Mouse (Mus musculus): Measurements from ENCODE around the gene Gm10647.
"Not testable (repeated sequence)": the region's sequence is repeated elsewhere in the genome, so short reads cannot be mapped to it uniquely, and the experiment has no call there.

The Gm10647 gene

GRCm38 (mm10) chr9:66796739-66797138 is at the start of gene Gm10647:
Gene Gm10647 (plus strand): TSS chr9:66797039.
- DNase-seq (ENCODE audit: low read depth, low spot score) = no peak

DNA sequence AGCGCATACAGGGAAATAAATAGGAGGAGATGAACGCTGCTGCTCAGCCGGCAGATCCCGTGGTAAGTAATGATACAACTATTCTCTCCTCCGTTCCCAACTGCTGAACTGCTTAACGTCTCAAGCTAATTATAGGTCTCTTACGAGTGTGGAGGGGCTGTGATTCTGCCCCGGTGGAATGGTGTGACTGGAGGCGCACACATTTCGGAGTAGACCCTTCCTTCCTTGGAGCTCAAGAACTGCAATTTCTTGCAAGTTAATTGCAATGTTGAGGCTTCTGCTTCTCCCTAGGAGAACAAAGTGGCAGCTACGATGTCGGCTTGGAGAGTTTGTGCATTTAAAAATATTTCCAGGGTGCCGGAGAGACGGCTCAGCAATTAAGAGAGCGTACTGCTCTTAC is 48.4 kb upstream of the Gm10647 start:
- no peak for DNase-seq (ENCODE audit: low read depth, low spot score)

GRCm38 (mm10) chr9:66752849-66753248 is 44.0 kb upstream of the Gm10647 start:
- DNase-seq (ENCODE audit: low read depth, low spot score) = no peak

DNA sequence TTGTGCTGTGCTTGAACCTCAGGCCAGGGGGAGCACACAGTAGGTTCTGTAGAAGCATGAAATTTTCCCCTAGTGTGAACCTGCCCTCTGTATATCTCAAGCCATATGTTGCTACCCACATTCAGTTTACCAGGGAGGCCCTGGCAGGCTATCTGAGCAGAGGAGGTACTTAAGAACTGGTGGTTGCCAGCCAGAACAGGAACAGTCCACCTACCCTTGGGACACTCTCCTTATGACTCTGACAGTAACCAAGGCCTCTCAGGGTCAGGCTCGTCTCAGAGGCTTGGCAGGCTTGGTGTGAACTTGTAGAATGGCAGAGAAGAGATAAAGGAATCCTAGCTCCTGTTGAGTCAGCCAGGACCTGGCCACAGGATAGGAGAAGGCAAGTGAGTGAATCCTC is 35.8 kb upstream of the Gm10647 start:
- no peak for DNase-seq (ENCODE audit: low read depth, low spot score)

DNA sequence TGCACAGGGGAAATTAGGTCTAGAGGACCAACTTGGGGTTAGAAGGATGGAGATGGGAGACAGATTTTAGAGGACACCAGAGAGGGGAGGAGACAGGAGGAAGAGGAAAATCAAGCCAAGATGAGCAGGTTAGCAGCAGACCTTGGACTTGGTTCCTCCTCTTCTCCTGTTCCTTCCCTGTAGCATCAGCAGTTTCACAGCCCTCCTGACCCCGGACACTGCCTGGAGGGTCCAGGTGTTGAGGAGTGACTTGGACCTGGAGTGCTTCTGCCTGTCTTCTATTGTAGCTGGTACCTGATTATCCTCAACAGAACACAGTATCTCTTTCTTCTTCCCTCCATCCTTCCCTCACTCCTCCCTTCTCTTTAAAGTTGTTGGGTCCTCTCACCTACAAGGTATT is 28.1 kb upstream of the Gm10647 start:
- no peak for DNase-seq (ENCODE audit: low read depth, low spot score)

GRCm38 (mm10) chr9:66769275-66769674 is 27.6 kb upstream of the Gm10647 start:
- DNase-seq (ENCODE audit: low read depth, low spot score) = no peak

DNA sequence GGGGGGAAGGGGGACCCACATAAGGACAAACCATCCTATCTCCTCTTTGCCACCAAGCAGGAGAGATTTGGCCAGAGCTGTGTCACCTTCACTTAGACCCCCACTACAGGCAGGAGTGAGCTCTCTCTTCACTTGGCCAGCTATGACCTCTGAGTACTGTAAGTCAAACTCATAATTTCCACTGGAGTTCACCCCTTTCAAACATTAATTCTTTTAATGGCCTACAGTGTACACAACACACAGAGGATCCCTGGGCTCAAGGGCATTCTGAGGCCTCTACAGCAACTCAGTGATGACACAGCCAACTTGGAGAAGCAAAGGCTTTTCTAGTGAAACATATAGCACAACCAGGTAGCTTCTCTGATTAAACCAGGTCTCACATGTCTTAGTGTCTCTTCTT is 26.1 kb upstream of the Gm10647 start:
- DNase-seq (ENCODE audit: low read depth, low spot score) = no peak

DNA sequence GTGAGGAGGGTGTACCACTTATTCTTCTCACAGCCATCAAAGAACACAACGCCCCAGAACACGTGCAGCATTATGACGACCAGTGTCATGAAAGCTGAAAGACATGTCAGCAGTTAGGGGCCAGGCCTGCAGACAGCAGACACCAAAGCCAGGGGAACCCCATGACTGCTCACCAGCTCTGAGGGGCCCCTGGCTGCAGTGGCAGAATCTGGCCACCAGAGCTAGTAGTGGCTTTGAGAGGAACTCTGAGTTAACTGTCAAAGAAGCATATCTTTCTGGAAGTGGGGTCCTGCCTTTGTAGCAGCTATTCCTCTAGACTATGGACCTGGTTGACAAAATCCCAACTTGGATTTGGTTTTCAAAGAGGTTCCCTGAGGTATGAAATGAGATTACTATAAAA is 12.3 kb upstream of the Gm10647 start:
- not testable (repeated sequence) for DNase-seq (ENCODE audit: low read depth, low spot score)

DNA sequence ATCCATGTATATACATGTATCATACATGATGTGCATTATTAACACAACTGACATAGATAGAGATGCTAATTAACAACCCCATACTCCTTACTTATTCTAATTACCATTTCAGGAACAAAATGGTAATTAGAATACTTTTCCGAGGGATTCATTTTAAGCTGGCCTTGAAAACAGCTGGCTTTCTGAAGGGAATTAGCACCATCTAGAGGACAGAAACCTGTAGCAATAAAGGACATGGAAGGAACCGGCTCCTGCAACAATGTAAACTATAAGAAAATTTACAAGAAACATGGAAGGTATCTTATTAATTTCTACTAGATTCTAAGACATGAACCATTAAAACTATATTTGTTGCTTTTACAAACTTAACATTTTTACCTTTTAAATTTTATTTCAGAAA is 9.0 kb upstream of the Gm10647 start:
- DNase-seq (ENCODE audit: low read depth, low spot score) = peak; percentile 37

DNA sequence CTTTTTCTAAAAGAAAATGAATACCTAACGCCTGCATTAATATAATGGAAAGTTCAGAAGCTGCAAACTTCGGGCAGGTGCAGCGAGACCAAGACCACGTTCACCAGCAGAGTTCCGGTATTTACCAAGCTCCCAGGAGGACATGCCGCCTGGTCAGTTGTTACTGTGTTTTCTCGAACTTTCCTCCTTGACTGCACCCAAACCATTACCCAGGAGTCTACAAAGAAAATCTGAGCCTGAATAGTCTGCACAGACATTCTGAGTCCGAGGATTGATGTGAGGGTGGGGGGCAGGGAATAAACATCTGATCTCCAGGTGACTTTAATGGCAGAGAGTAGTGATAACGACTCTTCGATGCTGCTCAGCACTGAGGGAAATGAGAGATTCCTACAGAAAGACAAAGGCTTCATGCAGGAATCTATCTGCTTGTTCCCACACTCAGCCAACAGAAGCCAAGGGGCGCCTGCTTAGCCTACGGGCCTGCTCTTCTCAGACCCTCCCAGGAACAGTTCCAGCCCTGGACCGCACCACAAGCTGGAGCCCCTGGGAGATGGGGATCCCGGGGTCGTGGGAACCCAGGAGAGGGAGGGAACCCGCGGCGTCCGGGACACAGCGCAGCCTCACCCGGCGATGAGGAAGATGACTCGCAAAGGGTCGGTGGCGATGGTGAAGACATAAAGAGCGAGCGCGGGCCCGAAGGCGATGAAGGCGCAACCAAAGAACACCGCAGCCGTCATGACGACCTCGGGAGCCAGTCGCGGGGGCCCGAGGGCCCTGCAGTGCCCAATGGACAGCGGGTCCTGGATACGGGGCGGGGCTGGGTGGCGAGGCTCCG is 2.0 kb upstream of the Gm10647 start:
- DNase-seq (ENCODE audit: low read depth, low spot score) = peak; percentile 5

DNA sequence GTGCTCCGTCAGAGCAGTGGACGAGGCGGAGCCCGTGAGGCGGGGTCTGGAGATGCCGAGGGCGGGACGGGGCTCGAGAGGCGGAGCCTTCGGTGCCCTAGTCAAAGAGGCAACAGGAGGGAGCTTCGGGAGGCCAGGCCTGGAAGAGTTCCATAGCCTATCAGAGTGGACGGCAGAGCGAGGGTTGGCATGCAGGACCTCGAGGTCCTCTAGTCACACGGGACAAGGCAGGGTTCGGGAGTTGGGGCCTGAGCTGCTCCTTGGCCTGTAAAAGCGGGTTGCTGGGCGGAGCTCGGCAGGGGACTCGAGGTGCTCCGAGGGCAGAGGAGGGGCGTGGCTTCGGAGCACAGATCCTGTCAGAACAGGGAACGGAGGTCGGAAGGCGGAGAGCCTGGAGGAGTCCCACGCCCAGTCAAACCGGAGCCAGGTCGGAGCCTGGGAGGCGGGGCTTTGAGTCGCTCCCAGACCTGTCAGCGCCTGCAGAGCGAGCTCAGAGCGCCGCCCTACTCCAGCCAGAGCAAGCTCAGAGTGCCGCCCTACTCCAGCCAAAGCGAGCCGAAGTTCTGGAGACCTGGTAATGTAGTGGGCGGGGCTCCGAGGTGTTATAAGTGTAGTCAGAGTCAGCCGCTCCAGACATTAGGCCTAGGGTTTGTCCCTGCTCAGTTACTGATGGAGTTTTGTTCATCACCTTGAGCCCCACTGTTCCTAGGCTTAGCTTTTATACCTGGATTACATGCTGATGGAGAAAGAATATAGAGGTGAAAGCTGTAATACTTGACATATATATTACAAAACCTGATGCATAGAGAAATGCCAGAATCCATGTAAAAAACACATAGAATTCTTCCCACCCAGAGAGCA is 1.1 kb upstream of the Gm10647 start, which contains the start of gene Aph1b:
TSS of gene Aph1b (minus strand) at position 27 of the 861 bp plus-strand sequence.
- DNase-seq (ENCODE audit: low read depth, low spot score) = peak; percentile 98

GRCm38 (mm10) chr9:66801947-66802346 is 5.1 kb downstream of the Gm10647 start:
- no peak for DNase-seq (ENCODE audit: low read depth, low spot score)

GRCm38 (mm10) chr9:66805951-66806350 is 9.1 kb downstream of the Gm10647 start:
- DNase-seq (ENCODE audit: low read depth, low spot score) = not testable (repeated sequence)

DNA sequence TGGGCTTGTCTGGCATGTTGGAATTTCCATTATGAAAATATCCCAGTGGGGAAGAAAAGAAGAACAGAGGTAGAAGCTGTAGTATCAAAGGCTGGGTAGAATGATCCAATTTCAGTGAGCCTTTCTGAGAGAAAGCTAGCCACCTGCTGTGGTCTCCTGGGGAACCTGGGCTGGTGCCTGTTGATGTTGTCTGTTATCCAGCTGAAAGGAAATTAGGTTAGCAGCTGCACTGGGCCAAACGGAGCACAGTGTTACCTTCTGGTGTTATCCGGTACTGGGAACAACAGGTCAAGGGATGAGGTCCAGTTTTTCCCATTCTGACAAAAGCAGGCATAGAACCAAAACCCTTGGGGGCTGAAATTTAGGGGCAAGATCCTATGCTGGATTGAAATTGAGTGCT is 16.6 kb downstream of the Gm10647 start:
- peak; percentile 25 for DNase-seq (ENCODE audit: low read depth, low spot score)

DNA sequence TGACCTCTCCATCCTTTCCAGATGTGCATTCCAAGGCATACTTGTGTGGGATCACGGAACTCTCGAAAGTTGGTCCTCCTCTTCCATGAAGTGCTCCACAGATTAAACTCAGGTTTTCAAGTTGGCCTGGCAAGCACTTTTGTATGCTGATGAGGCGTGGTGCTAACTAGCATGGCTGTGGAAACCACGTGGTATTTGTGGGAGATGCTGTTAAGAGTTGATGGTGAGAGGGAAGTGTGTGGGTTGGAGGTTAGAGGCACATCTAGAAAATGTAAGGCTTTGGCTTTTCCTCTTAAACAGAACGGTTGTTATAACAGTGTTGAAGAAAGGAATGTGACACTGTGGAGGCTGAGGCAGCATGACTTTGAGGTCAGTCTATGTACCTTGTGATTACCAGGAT is 24.2 kb downstream of the Gm10647 start:
- no peak for DNase-seq (ENCODE audit: low read depth, low spot score)

DNA sequence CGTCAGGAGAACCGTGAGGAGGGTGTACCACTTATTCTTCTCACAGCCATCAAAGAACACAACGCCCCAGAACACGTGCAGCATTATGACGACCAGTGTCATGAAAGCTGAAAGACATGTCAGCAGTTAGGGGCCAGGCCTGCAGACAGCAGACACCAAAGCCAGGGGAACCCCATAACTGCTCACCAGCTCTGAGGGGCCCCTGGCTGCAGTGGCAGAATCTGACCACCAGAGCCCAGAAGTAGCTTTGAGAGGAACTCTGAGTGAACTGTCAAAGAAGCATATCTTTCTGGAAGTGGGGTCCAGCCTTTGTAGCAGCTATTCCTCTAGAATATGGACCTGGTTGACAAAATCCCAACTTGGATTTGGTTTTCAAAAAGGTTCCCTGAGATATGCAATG is 25.4 kb downstream of the Gm10647 start:
- not testable (repeated sequence) for DNase-seq (ENCODE audit: low read depth, low spot score)

DNA sequence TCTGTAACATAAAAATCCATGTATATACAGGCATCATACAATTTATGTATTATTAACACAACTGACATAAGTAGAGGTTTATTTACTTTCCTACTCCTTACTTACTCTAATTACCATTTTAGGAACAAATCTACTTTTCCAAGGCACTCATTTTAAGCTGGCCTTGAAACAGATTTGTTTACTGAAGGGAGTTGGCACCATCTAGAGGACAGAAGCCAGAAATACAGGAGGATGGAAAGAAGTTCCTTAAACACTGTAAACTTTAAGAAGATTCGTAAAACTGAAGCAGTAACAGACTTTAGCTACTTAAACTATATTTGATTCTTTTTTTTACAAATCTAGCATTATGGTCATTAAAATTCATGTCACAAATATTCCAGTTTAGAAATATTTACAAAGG is 29.2 kb downstream of the Gm10647 start:
- peak; percentile 54 for DNase-seq (ENCODE audit: low read depth, low spot score)

DNA sequence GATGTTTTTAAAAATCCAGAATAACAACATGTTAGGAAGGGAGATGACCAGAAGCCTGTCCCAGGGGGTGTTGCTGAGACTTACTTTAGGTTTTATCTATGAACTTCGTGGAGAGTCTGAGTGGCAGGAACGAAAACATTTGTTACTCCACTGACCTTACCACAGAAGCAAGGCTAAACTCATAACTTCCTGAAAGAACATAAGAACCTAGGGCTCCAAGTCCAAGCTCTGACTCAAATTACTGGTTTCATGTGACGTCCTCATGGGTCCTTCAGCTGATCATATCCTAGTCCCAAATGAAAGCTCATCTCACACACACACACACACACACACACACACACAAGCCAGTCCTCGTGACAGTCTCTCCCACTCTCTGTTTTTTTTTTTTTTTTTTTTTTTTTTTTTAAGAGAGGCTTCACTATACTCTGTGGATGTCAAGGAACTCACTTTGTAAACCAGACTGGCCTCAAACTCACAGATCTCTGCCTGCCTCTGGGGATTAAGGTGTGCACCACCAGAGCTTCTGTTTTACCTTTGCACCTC is 35.6 kb downstream of the Gm10647 start:
- no peak for DNase-seq (ENCODE audit: low read depth, low spot score)

GRCm38 (mm10) chr9:66833851-66834250 is 37.0 kb downstream of the Gm10647 start:
- no peak for DNase-seq (ENCODE audit: low read depth, low spot score)

- peak; percentile 99 for DNase-seq (ENCODE audit: low read depth, low spot score)
These were observed 37.7 kb downstream of the Gm10647 start, which contains the start of gene Aph1c for GRCm38 (mm10) chr9:66834318-66835096. Gene Aph1c (minus strand): TSS chr9:66834726.

- no peak for DNase-seq (ENCODE audit: low read depth, low spot score)
These were observed 38.2 kb downstream of the Gm10647 start for GRCm38 (mm10) chr9:66835097-66835480.

All from mesoderm, embryonic 11.5 days (tissue).